Mouse (Mus musculus) lung, postnatal 36 days (tissue): Measurements from ENCODE around the gene Zfp704.

ENCODE experiments used
- DNase-seq: peaks from one replicate; pipeline ENCODE4 v3.0.0; 2022; ENCODE audit warnings: mixed read lengths

Gene Zfp704

GRCm38 (mm10) chr3:9554916-9555315, 55.0 kb downstream of the Zfp704 start:
- DNase-seq, result no peak

DNA sequence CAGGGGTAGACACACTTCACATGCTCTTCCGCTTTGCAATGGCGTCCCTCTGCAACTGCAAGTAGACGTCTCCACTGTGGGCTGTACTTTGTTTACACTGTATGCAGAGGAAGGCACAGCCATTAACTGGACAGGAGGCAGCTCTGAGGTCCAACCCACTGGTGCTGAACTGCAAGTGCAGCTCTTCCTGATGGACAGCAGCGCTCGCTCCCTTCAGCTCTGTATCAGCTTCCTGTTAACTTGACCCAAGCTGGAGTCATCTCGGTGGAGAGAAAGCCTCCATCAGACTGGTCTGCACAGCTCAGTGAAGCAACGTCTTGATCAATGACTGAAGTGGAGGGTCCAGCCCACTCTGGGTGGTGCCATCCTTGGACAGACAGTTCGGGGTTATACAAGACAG, 57.6 kb downstream of the Zfp704 start:
- DNase-seq, result peak; percentile 28

DNA sequence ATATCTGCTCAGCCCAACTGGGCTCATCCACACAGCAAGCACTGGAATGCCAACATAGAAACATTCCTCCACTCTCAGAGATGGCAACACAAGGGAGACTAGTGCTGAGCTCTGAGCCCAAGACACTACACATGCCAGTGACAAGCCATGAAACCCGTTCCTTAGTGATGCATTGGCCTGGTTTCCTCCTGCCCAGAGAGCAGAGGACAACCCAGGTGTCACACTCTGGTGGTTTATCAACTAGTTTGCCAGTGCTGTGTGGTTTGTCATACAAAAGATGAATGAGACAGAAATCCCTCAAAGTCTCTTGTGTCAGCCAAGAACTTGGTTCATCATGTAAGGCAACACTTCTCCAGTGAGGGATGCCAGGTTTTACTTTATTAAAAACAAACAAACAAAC, 59.0 kb downstream of the Zfp704 start:
- DNase-seq, result no peak

GRCm38 (mm10) chr3:9549815-9550214, 60.1 kb downstream of the Zfp704 start:
- no peak for DNase-seq

DNA sequence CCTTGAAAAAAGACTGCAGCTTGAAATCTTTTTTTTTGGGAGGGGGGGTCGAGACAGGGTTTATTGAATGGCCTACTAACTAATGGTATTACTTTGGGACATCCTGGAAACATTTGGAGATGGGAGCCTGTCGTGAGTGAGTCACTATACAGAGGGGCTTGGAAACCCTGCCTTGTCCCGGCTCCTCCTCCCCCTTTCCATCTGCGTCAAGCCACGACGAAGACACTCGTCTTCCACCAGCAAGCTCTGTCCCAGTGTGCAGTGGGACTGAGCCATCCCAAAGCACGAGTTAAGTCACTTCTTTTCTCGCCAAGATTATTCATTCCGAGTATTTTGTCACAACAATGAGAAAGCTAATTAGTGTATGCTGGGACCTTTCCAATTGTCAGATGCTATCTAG, 61.7 kb downstream of the Zfp704 start:
- no peak for DNase-seq

- peak; percentile 21 for DNase-seq
These were observed 62.8 kb downstream of the Zfp704 start for GRCm38 (mm10) chr3:9546882-9547620.

GRCm38 (mm10) chr3:9544421-9544820, 65.5 kb downstream of the Zfp704 start:
- DNase-seq, result no peak

DNA sequence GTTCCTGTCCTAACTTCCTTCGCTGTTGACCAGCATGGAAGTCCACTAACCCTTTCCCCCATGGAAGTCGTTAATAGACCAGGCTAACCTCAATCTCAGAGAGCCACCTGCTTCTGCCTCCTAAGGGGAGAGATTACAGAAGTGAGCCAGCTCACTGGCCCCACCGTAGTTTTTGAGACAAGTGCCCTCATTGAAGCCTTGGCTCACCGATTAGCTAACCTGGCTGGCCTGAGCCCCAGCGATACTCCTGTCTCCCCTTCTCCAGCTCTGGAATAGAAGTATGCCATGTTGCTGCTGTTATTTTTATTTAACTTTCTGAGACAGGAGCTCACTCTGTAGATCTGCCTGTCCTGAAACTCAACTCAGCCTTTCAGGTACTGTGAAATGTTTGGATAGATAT, 66.0 kb downstream of the Zfp704 start:
- DNase-seq, result no peak

- DNase-seq, result no peak
These were observed 66.4 kb downstream of the Zfp704 start for GRCm38 (mm10) chr3:9543463-9543862.

DNA sequence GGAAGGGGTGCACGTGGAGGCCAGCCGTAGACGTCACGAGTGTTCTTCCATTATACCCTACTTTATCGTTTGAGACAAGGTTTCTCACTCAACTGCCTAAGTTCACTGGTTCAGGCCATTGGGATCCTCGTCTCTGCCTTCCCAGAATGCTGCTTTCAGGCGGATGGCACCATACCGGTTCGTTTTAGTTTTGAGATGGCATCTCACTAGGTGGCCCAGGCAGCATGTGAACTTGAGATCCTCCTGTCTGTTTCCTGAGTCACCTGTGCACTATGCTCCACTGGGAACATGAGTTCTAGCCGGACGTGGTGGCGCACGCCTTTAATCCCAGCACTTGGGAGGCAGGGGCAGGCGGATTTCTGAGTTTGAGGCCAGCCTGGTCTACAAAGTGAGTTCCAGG, 68.3 kb downstream of the Zfp704 start:
- no peak for DNase-seq

DNA sequence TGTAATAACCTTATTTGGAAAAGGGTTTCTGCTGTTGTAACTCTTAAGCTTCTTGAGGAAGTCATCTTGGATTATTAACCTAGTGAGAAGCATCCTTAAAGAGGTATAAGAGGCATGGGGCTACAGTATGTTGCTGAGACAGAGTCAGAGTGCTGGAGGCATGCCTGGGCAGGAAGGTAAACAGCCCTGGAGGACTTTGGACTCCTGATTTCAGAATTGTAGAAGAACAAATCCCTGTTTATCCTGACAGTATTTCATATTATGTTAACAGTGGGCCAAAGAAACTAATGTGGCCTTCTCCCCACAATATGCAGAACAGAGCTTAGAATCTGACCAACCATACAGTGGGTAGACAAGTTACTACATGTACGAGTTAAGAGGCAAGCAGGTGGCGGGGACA, 71.4 kb downstream of the Zfp704 start:
- no peak for DNase-seq

- no peak for DNase-seq
These were observed 72.0 kb downstream of the Zfp704 start for GRCm38 (mm10) chr3:9537889-9538288.

DNA sequence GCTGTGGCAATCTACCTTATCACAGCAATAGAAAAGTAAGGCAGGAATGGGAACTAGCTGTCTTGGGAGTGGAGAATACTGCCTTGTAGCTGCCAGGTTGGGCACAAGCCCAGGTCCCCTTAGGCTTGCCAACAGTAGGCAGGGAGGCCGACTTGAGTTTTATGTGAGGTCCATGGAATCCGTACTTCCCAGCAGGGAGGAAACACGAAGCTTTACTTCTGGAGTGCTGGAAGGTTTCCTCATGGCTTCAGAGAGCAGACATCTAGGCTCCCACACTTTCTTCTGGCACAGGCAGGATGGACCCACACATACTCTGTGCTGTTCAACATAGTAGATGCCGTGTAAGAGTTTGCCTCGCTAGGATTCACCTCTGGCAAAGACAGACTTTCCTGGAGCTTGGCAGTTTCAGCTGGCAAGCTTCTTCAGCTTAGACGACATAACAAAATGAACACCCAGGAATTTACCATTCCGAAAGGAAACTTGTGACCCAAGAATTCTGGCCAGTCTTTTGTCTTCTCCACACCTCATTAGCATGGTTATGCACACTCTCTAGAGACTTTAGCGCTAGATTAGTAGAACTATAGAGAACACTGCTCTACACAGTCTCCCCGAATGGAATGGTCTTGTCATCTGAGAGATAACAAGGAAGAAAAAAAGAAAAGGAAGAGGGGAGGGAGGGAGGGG, 79.6 kb downstream of the Zfp704 start:
- no peak for DNase-seq

DNA sequence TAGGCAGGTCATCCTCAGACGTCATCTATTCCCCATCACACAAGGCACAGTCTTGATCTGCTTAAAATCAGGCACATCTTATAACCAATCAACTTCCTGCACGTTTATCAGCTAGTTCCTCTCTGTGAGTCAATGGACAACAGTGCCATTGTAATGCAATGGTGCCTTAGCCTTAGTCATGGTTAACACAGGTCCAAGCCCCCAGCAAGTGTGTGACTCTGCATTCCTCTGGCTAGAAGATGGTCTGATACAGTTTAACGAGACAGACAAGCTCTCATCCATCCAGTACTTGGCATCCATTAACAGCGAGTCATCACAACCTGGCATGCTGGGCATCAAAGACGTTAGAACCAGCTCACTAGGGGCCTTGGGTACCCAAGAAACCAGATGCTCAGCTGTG, 85.5 kb downstream of the Zfp704 start:
- no peak for DNase-seq

- no peak for DNase-seq
These were observed 86.6 kb downstream of the Zfp704 start for GRCm38 (mm10) chr3:9523081-9523932.

DNA sequence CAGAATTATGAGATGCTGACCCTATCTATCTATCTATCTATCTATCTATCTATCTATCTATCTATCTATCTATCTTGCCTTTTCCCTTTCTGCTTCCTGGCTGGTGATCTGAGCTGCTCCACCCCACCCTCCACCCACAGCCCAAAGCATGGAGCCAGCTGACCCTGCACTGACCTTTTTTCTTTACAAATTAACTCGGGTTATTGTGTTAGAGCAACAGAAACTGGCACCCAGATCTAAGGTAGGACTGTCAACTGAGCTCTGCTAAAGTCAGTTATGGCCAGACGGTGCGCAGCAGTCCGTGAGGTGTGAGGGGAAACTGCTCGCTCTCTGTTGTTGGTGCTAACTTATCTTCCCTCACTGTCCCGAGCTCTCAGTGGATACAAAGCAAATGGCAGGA, 87.9 kb downstream of the Zfp704 start:
- no peak for DNase-seq

GRCm38 (mm10) chr3:9520728-9521054, 89.2 kb downstream of the Zfp704 start:
- no peak for DNase-seq

- DNase-seq, result peak; percentile 92
These were observed 89.7 kb downstream of the Zfp704 start for GRCm38 (mm10) chr3:9520051-9520727.

- no peak for DNase-seq
These were observed 90.4 kb downstream of the Zfp704 start for GRCm38 (mm10) chr3:9519491-9519890.

DNA sequence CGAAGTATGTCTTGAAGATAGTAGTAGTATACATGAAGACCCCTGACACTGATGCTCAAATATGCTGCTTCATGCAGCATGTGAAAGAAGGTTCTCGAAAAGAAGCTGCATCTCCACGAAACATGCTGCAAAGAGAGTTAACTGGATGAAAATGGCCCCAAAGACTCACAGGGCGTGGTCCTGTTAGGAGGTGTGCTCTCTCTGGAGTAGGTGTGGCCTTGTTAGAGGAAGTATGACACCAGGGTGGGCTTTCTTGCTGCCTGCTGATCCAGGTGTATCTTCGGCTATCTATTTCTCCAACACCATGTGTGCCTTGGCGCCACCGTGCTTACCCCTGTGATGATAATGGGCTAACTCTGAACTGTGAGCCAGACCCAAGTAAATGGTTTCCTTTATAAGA, 90.9 kb downstream of the Zfp704 start:
- no peak for DNase-seq

GRCm38 (mm10) chr3:9516119-9516855, 93.6 kb downstream of the Zfp704 start:
- DNase-seq, result no peak

- DNase-seq, result no peak
These were observed 94.4 kb downstream of the Zfp704 start for GRCm38 (mm10) chr3:9515527-9515926.

DNA sequence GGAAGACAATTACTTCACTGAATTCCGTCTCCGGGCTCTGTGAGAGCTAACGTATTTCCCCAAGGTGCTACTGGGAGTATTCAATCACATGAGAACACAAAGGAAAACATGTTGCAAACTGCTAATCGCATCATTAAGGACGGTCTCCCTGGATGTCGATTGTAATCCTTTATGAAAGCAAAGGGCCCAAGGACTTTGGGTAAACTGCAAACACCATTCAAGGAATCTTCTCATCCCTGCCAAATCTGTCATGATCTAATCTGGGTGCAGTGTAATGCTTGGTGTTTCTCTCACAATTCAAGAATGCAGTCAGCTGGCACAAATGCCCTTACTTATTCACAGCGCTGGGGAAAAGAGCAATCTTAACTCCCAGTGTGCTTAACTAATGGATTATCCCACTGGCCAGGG, 96.2 kb downstream of the Zfp704 start:
- DNase-seq, result no peak
